Mouse (Mus musculus) C2C12 (cell line): ENCODE results near the gene Zdhhc13.

Experiments
- CTCF ChIP-seq: IDR thresholded peaks from one replicate; pipeline ENCODE4 v1.5.1; 2011; ENCODE audit not compliant: control insufficient read depth, insufficient read depth, insufficient read length
- MYOD1 ChIP-seq: IDR thresholded peaks from one replicate; pipeline ENCODE4 v1.6.1; 2011; ENCODE audit warnings: low read depth; ENCODE audit not compliant: control insufficient read depth, insufficient read length

GRCm38 (mm10) chr7:48760789-48761188 lies 28.0 kb upstream of the Zdhhc13 start:
- no peak for TF ChIP-seq CTCF
- no peak for TF ChIP-seq MYOD1
